Comparison of ENCODE assay signal across 20 mouse cellular contexts in genomic region chr10:25526156-25526555, GRCm38 (mm10). TPM values are rescaled to one million over a fixed set of nuclear protein-coding genes. Genes with fewer than 3 reads are reported as not detected.
"Had no signal": no experiment of that assay in that cellular context is flagged by ENCODE, and none has a peak within 500 bp of the region (broad histone marks: within the 10 kb centered on the region; RNA-seq: fewer than 3 reads in every experiment).

No protein-coding gene starts in this region.

- H3K4me2 ChIP-seq: midbrain, embryonic 12.5 days; neural tube, embryonic 15.5 days; stomach, embryonic 15.5 days had no signal

- H3K4me1 ChIP-seq: megakaryocyte, embryonic 14.5 days; midbrain, embryonic 12.5 days; neural tube, embryonic 15.5 days; stomach, embryonic 15.5 days had no signal

- H3K27me3 ChIP-seq: megakaryocyte, embryonic 14.5 days; midbrain, embryonic 12.5 days; neural tube, embryonic 15.5 days; stomach, embryonic 15.5 days had no signal

- H3K9me3 ChIP-seq: megakaryocyte, embryonic 14.5 days; midbrain, embryonic 12.5 days; neural tube, embryonic 15.5 days; stomach, embryonic 15.5 days had no signal

- H3K36me3 ChIP-seq: midbrain, embryonic 12.5 days; neural tube, embryonic 15.5 days; stomach, embryonic 15.5 days had no signal

- ATAC-seq: lung, postnatal 0 days had no signal

- DNase-seq: kidney, adult 8-10 months; kidney, postnatal 25 days; liver; lung, adult 2 months; thymus, postnatal 4 days had no signal

- H3K9ac ChIP-seq: liver, embryonic 14.5 days; midbrain, embryonic 12.5 days; neural tube, embryonic 15.5 days; stomach, embryonic 15.5 days had no signal

- H3K27ac ChIP-seq: left cerebral cortex, adult 2 months; liver, embryonic 14.5 days; macrophage; midbrain, embryonic 12.5 days; neural tube, embryonic 15.5 days; stomach, embryonic 15.5 days had no signal

- H3K4me3 ChIP-seq: left cerebral cortex, adult 2 months; megakaryocyte, embryonic 14.5 days; midbrain, embryonic 12.5 days; neural tube, embryonic 15.5 days; stomach, embryonic 15.5 days had no signal

RNA-seq across cellular contexts. Expression of gene Smlr1, which starts 9.9 kb away (rescaled TPM):
- total RNA-seq: layer of hippocampus, postnatal 25 days; left cerebral cortex, adult 2 months; left cerebral cortex, postnatal 14 days had no signal
- polyA plus RNA-seq: limb, embryonic 11.5 days; lung, adult 2 months; lung, postnatal 0 days; macrophage; midbrain, embryonic 12.5 days; midbrain, postnatal 0 days; neural tube, embryonic 11.5 days; neural tube, embryonic 15.5 days; spleen, adult 2 months; testis, adult 2 months had no signal
